30 mouse cellular contexts compared by ENCODE assay signal in the genomic region with DNA sequence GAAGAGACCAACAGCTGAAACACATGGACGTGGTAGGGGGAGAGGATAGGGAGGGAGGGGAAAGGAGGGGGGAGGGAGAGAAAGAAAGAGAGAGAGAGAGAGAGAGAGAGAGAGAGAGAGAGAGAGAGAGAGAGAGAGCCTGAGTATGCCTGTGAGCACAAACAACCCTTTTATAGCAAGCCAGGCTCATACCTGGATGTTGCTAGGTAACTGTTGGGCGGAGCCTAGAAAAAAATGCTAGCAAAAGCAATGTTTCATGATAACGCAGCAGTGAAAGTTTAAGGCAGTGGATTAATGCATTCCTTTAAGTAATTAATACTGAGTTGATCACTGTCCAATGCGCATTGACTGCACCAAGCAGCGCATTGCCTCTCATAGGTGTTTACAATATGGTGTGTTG. TPM values are rescaled to one million over a fixed set of nuclear protein-coding genes. Genes with fewer than 3 reads are reported as not detected.
DNase-seq lines count a peak whose midpoint lies in the region; ATAC-seq and TF ChIP-seq lines count a peak whose summit lies in the region.
"Had no signal": no experiment of that assay in that cellular context is flagged by ENCODE, and none has a peak within 500 bp of the region (broad histone marks: within the 10 kb centered on the region; RNA-seq: fewer than 3 reads in every experiment).

No protein-coding gene starts in this region.

- no peak overlapping the region; the same call in 1 of the 2 replicates for H3K9ac ChIP-seq in lung, embryonic 14.5 days
- H3K9ac ChIP-seq in intestine, embryonic 14.5 days (ENCODE audit: low read length) = no peak overlapping the region
- no peak overlapping the region for H3K9ac ChIP-seq in stomach, embryonic 14.5 days (replicated peaks; ENCODE audit: low read depth, low read length)
- no peak overlapping the region for H3K9ac ChIP-seq in neural tube, embryonic 15.5 days (replicated peaks)
- H3K9ac ChIP-seq: embryonic facial prominence, embryonic 15.5 days; forebrain, embryonic 13.5 days; heart, embryonic 13.5 days; liver, embryonic 14.5 days had no signal

- WGBS in lung, embryonic 14.5 days = 65% methylated on average over 5 of the region's 5 CpGs
- WGBS in intestine, embryonic 14.5 days = 74% methylated on average over 5 of the region's 5 CpGs
- WGBS in stomach, embryonic 14.5 days = 63% methylated on average over 5 of the region's 5 CpGs
- WGBS in neural tube, embryonic 15.5 days = 75% methylated on average over 5 of the region's 5 CpGs

- H3K4me1 ChIP-seq in lung, embryonic 14.5 days (ENCODE audit: insufficient read depth) = no peaks in the 10 kb centered on the region
- H3K4me1 ChIP-seq in intestine, embryonic 14.5 days (replicated peaks; ENCODE audit: control insufficient read depth, insufficient read depth, low read length) = no peaks in the 10 kb centered on the region
- no peaks in the 10 kb centered on the region for H3K4me1 ChIP-seq in stomach, embryonic 14.5 days (ENCODE audit: control insufficient read depth, insufficient read depth, low read length)
- no peaks in the 10 kb centered on the region for H3K4me1 ChIP-seq in neural tube, embryonic 15.5 days
- H3K4me1 ChIP-seq: embryonic facial prominence, embryonic 10.5 days; embryonic facial prominence, embryonic 15.5 days; forebrain, embryonic 13.5 days; heart, embryonic 13.5 days had no signal

- TF ChIP-seq POLR2A in brain, embryonic 14.5 days (IDR thresholded peaks at IDR 0.05; ENCODE audit: borderline replicate concordance, extremely low read depth, insufficient read depth, insufficient read length, poor library complexity, severe bottlenecking) = no peak

- no peak for ATAC-seq in lung, embryonic 14.5 days (ENCODE audit: insufficient read depth)
- 0 out of 2 replicates have a peak, but pooled peaks have one; percentile 40 for ATAC-seq in intestine, embryonic 14.5 days (replicated peaks; ENCODE audit: low FRiP score, low TSS enrichment, low read depth)
- ATAC-seq in stomach, embryonic 14.5 days (ENCODE audit: insufficient number of reproducible peaks, insufficient read depth, low FRiP score, low read depth) = 0 out of 2 replicates have a peak, but pooled peaks have one; percentile 42
- no peak for ATAC-seq in neural tube, embryonic 15.5 days (ENCODE audit: low FRiP score)
- ATAC-seq: forebrain, embryonic 13.5 days had no signal

- no peaks in the 10 kb centered on the region for H3K36me3 ChIP-seq in lung, embryonic 14.5 days (ENCODE audit: insufficient read depth)
- H3K36me3 ChIP-seq in intestine, embryonic 14.5 days (ENCODE audit: control insufficient read depth, insufficient read depth, low read length) = no peaks in the 10 kb centered on the region
- no peaks in the 10 kb centered on the region for H3K36me3 ChIP-seq in stomach, embryonic 14.5 days (ENCODE audit: control insufficient read depth, insufficient read depth, low read length)
- no peaks in the 10 kb centered on the region for H3K36me3 ChIP-seq in neural tube, embryonic 15.5 days
- H3K36me3 ChIP-seq: embryonic facial prominence, embryonic 10.5 days; embryonic facial prominence, embryonic 15.5 days; heart, embryonic 13.5 days had no signal

- intact Hi-C loops in heart, postnatal 25 days (cut with DNase I) = no loop called here

- no peaks in the 10 kb centered on the region for H3K9me3 ChIP-seq in lung, embryonic 14.5 days (ENCODE audit: low read depth, low read length)
- H3K9me3 ChIP-seq in intestine, embryonic 14.5 days (ENCODE audit: control insufficient read depth, low read length) = no peaks in the 10 kb centered on the region
- no peaks in the 10 kb centered on the region for H3K9me3 ChIP-seq in stomach, embryonic 14.5 days (ENCODE audit: control insufficient read depth, low read depth, low read length)
- H3K9me3 ChIP-seq in neural tube, embryonic 15.5 days (replicated peaks) = no peaks in the 10 kb centered on the region
- H3K9me3 ChIP-seq: embryonic facial prominence, embryonic 10.5 days; embryonic facial prominence, embryonic 15.5 days; forebrain, embryonic 13.5 days; heart, embryonic 13.5 days had no signal

- peak; percentile 43 for DNase-seq in lung, embryonic 14.5 days
- no peak for DNase-seq in lung, postnatal 4 days
- peak; percentile 16 for DNase-seq in brain, embryonic 14.5 days (ENCODE audit: low read depth)
- no peak for DNase-seq in intestine, embryonic 14.5 days (ENCODE audit: low spot score)
- DNase-seq in heart, postnatal 25 days (ENCODE audit: low spot score) = no peak
- DNase-seq: adrenal gland, postnatal 25 days; B cell, adult 2 months; cerebellum, adult 2 months; cerebellum, postnatal 14 days; heart, postnatal 10 days; kidney, adult 9 months; kidney, postnatal 14 days; liver; midbrain, embryonic 14.5 days; right cerebral cortex, postnatal 25 days; thymus, postnatal 4 days had no signal

- no peak overlapping the region for H3K27ac ChIP-seq in lung, embryonic 14.5 days (ENCODE audit: low read depth)
- H3K27ac ChIP-seq in intestine, embryonic 14.5 days (ENCODE audit: low read depth) = no peak overlapping the region
- no peak overlapping the region for H3K27ac ChIP-seq in stomach, embryonic 14.5 days (ENCODE audit: low read length)
- H3K27ac ChIP-seq in neural tube, embryonic 15.5 days (replicated peaks) = no peak overlapping the region
- H3K27ac ChIP-seq: embryonic facial prominence, embryonic 10.5 days; embryonic facial prominence, embryonic 15.5 days; forebrain, embryonic 13.5 days; heart, embryonic 13.5 days; liver, embryonic 14.5 days; macrophage had no signal

- H3K27me3 ChIP-seq in lung, embryonic 14.5 days (ENCODE audit: insufficient read depth, low read length) = no peaks in the 10 kb centered on the region
- no peaks in the 10 kb centered on the region for H3K27me3 ChIP-seq in intestine, embryonic 14.5 days (replicated peaks; ENCODE audit: control insufficient read depth, insufficient read depth, low read length)
- H3K27me3 ChIP-seq in stomach, embryonic 14.5 days (ENCODE audit: control insufficient read depth, insufficient read depth, low read length) = no peaks in the 10 kb centered on the region
- H3K27me3 ChIP-seq in neural tube, embryonic 15.5 days (replicated peaks) = no peaks in the 10 kb centered on the region
- H3K27me3 ChIP-seq: embryonic facial prominence, embryonic 15.5 days; forebrain, embryonic 13.5 days had no signal

- no peak overlapping the region for H3K4me2 ChIP-seq in lung, embryonic 14.5 days
- no peak overlapping the region for H3K4me2 ChIP-seq in intestine, embryonic 14.5 days (ENCODE audit: low read length)
- no peak overlapping the region for H3K4me2 ChIP-seq in stomach, embryonic 14.5 days (replicated peaks; ENCODE audit: low read depth, low read length)
- no peak overlapping the region for H3K4me2 ChIP-seq in neural tube, embryonic 15.5 days
- H3K4me2 ChIP-seq: embryonic facial prominence, embryonic 15.5 days; forebrain, embryonic 13.5 days; heart, embryonic 13.5 days had no signal

- no peak overlapping the region for H3K4me3 ChIP-seq in lung, embryonic 14.5 days (ENCODE audit: low read depth, low read length)
- no peak overlapping the region for H3K4me3 ChIP-seq in intestine, embryonic 14.5 days (ENCODE audit: low read depth, low read length)
- no peak overlapping the region for H3K4me3 ChIP-seq in stomach, embryonic 14.5 days (ENCODE audit: low read depth, low read length)
- no peak overlapping the region for H3K4me3 ChIP-seq in neural tube, embryonic 15.5 days (replicated peaks)
- H3K4me3 ChIP-seq: embryonic facial prominence, embryonic 10.5 days; embryonic facial prominence, embryonic 15.5 days; forebrain, embryonic 13.5 days; heart, embryonic 13.5 days had no signal

- TF ChIP-seq CTCF in lung, embryonic 14.5 days (IDR thresholded peaks at IDR 0.05; ENCODE audit: low read depth) = no peak
- TF ChIP-seq CTCF in brain, embryonic 14.5 days (IDR thresholded peaks at IDR 0.05; ENCODE audit: borderline replicate concordance, extremely low read depth, insufficient read depth, insufficient read length) = no peak

RNA-seq across cellular contexts. Expression of gene Pjvk, which starts 6.4 kb away (rescaled TPM):
- 0.78 and 0.88 TPM in 2 replicates for polyA plus RNA-seq in lung, embryonic 14.5 days (2014; fragmentation: Nextera tagmentation; extraction: Ambion mirVana)
- 0.42 and 0.55 TPM in 2 replicates for polyA plus RNA-seq in brain, embryonic 14.5 days (2012; rRNA removed)
- 0.58 TPM in 1 of 2 replicates, not detected in the other for polyA plus RNA-seq in intestine, embryonic 14.5 days (2014; fragmentation: Nextera tagmentation; extraction: Ambion mirVana)
- 0.41 and 0.56 TPM in 2 replicates for polyA plus RNA-seq in stomach, embryonic 14.5 days (2014; fragmentation: Nextera tagmentation; extraction: Ambion mirVana)
- 0.45 and 0.65 TPM in 2 replicates for polyA plus RNA-seq in neural tube, embryonic 15.5 days (2015; fragmentation: Nextera tagmentation; extraction: Ambion mirVana)
- not detected for total RNA-seq in heart, postnatal 25 days (2021)
- total RNA-seq: adrenal gland, postnatal 25 days; gastrocnemius, adult 18-20 months; heart, adult 8-10 months; left cerebral cortex, adult 18-20 months; left cerebral cortex, postnatal 14 days; megakaryocyte-erythroid progenitor cell, adult 5-6 weeks; neutrophil, adult 5-6 weeks had no signal
- polyA plus RNA-seq: heart, embryonic 13.5 days; liver, embryonic 14.5 days had no signal

RNA-seq across cellular contexts. Expression of gene Prkra, which starts 6.8 kb away (rescaled TPM):
- polyA plus RNA-seq in lung, embryonic 14.5 days (2014; fragmentation: Nextera tagmentation; extraction: Ambion mirVana) = 77.3 and 79.4 TPM in 2 replicates
- 85.8 and 89.5 TPM in 2 replicates for polyA plus RNA-seq in brain, embryonic 14.5 days (2012; rRNA removed)
- polyA plus RNA-seq in intestine, embryonic 14.5 days (2014; fragmentation: Nextera tagmentation; extraction: Ambion mirVana) = 52.5 and 60.1 TPM in 2 replicates
- 66.2 and 68.2 TPM in 2 replicates for polyA plus RNA-seq in stomach, embryonic 14.5 days (2014; fragmentation: Nextera tagmentation; extraction: Ambion mirVana)
- polyA plus RNA-seq in neural tube, embryonic 15.5 days (2015; fragmentation: Nextera tagmentation; extraction: Ambion mirVana) = 87.7 and 98.9 TPM in 2 replicates
- total RNA-seq in heart, postnatal 25 days (2021) = 10 to 100 TPM; 13.3 to 15.2 TPM

RNA-seq across cellular contexts. Expression of gene Fkbp7, which starts 18.3 kb away (rescaled TPM):
- polyA plus RNA-seq in lung, embryonic 14.5 days (2014; fragmentation: Nextera tagmentation; extraction: Ambion mirVana) = 69.0 and 72.8 TPM in 2 replicates
- 7.4 and 9.6 TPM in 2 replicates for polyA plus RNA-seq in brain, embryonic 14.5 days (2012; rRNA removed)
- polyA plus RNA-seq in intestine, embryonic 14.5 days (2014; fragmentation: Nextera tagmentation; extraction: Ambion mirVana) = 57.6 and 57.9 TPM in 2 replicates
- 84.8 and 85.5 TPM in 2 replicates for polyA plus RNA-seq in stomach, embryonic 14.5 days (2014; fragmentation: Nextera tagmentation; extraction: Ambion mirVana)
- polyA plus RNA-seq in neural tube, embryonic 15.5 days (2015; fragmentation: Nextera tagmentation; extraction: Ambion mirVana) = 20.8 and 24.1 TPM in 2 replicates
- 10 to 100 TPM; 19.7 to 21.2 TPM for total RNA-seq in heart, postnatal 25 days (2021)

RNA-seq across cellular contexts. Expression of gene Plekha3, which starts 20.4 kb away (rescaled TPM):
- 13.8 and 14.1 TPM in 2 replicates for polyA plus RNA-seq in lung, embryonic 14.5 days (2014; fragmentation: Nextera tagmentation; extraction: Ambion mirVana)
- 17.7 and 18.7 TPM in 2 replicates for polyA plus RNA-seq in brain, embryonic 14.5 days (2012; rRNA removed)
- 6.8 and 10.1 TPM in 2 replicates for polyA plus RNA-seq in intestine, embryonic 14.5 days (2014; fragmentation: Nextera tagmentation; extraction: Ambion mirVana)
- polyA plus RNA-seq in stomach, embryonic 14.5 days (2014; fragmentation: Nextera tagmentation; extraction: Ambion mirVana) = 6.5 and 6.8 TPM in 2 replicates
- 11.0 and 12.5 TPM in 2 replicates for polyA plus RNA-seq in neural tube, embryonic 15.5 days (2015; fragmentation: Nextera tagmentation; extraction: Ambion mirVana)
- total RNA-seq in heart, postnatal 25 days (2021) = 10 to 100 TPM; 17.8 to 20.7 TPM

Comparison
In these comparisons a context has a peak if more than half of its experiments do, and no peak if none do; other contexts are left out.
1. DNase-seq: peak in lung, embryonic 14.5 days (single experiment) and brain, embryonic 14.5 days (single experiment); none in lung, postnatal 4 days (0 of 2), intestine, embryonic 14.5 days (single experiment) and heart, postnatal 25 days (single experiment).
2. ATAC-seq: peak in intestine, embryonic 14.5 days (single experiment) and stomach, embryonic 14.5 days (single experiment); none in lung, embryonic 14.5 days (single experiment) and neural tube, embryonic 15.5 days (single experiment).